Mouse (Mus musculus) small intestine, adult 2 months (tissue): Measurements from ENCODE around the gene Papola.

Source experiments
- CTCF ChIP-seq: fragments of 200-500 bp; IDR thresholded peaks from 2 replicates; pipeline ENCODE4 v1.5.1; 2012; ENCODE audit warnings: low read depth, mild to moderate bottlenecking, control low read depth, inconsistent platforms, low read length, moderate library complexity, mixed read lengths; ENCODE audit not compliant: insufficient replicate concordance, insufficient read length; ENCODE audit errors: extremely low read depth
- POLR2A ChIP-seq: fragments of 200-500 bp; IDR thresholded peaks from 2 replicates; pipeline ENCODE4 v1.6.1; 2012; ENCODE audit warnings: low read depth, mild to moderate bottlenecking, control low read depth, inconsistent platforms, low read length, moderate library complexity

GRCm38 (mm10) chr12:105808945-105809344, 24.5 kb downstream of the Papola start:
- no peak for TF ChIP-seq CTCF
- TF ChIP-seq POLR2A, result no peak
